Mouse (Mus musculus) limb, embryonic 14.5 days (tissue): ENCODE data around the gene Elmsan1. TPM values are rescaled to one million over a fixed set of nuclear protein-coding genes. Genes with fewer than 3 reads are reported as not detected.
"Not testable (repeated sequence)": the region's sequence is repeated elsewhere in the genome, so short reads cannot be mapped to it uniquely, and the experiment has no call there.

Source experiments
- ATAC-seq: fragments of 200-750 bp; cut with Nextera tagmentation; 2 replicates; pipeline ENCODE4 v1.8.0; 2017; ENCODE audit warnings: low read depth, moderate number of reproducible peaks, moderate TSS enrichment; ENCODE audit not compliant: low FRiP score
- DNase-seq: peaks from one replicate; pipeline ENCODE4 v3.0.0-alpha.2; 2015; ENCODE audit warnings: low spot score
- H3K27ac ChIP-seq: fragments of 300-500 bp; sonication (generic); replicated peaks from 2 replicates; pipeline ENCODE4 v1.5.1; 2014; ENCODE audit warnings: low read depth, mild to moderate bottlenecking, low read length, moderate library complexity, mixed read lengths
- H3K27me3 ChIP-seq: fragments of 300-500 bp; sonication (generic); 2 replicates; pipeline ENCODE4 v1.6.1; 2014; ENCODE audit warnings: low read length, mixed read lengths; ENCODE audit not compliant: control insufficient read depth, insufficient read depth
- H3K36me3 ChIP-seq: fragments of 300-500 bp; sonication (generic); 2 replicates; pipeline ENCODE4 v1.6.1; 2014; ENCODE audit warnings: mild to moderate bottlenecking, low read length, moderate library complexity, mixed read lengths; ENCODE audit not compliant: control insufficient read depth, insufficient read depth
- H3K4me1 ChIP-seq: fragments of 300-500 bp; sonication (generic); 2 replicates; pipeline ENCODE4 v1.6.1; 2014; ENCODE audit warnings: antibody characterized with exemption, low read length, mixed read lengths; ENCODE audit not compliant: control insufficient read depth, insufficient read depth
- H3K4me2 ChIP-seq: fragments of 300-500 bp; sonication (generic); replicated peaks from 2 replicates; pipeline ENCODE4 v1.6.1; 2014; ENCODE audit warnings: low read depth, mild to moderate bottlenecking, low read length, moderate library complexity; ENCODE audit not compliant: severe bottlenecking
- H3K4me3 ChIP-seq: fragments of 300-500 bp; sonication (generic); replicated peaks from 2 replicates; pipeline ENCODE4 v1.5.1; 2014; ENCODE audit warnings: low read length
- H3K9ac ChIP-seq: fragments of 300-500 bp; sonication (generic); 2 replicates; pipeline ENCODE4 v1.6.1; 2014; ENCODE audit warnings: mild to moderate bottlenecking, low read depth, low read length, moderate library complexity; ENCODE audit not compliant: severe bottlenecking
- H3K9me3 ChIP-seq: fragments of 300-500 bp; sonication (generic); 2 replicates; pipeline ENCODE4 v1.6.1; 2016; ENCODE audit warnings: low read length; ENCODE audit not compliant: control insufficient read depth
- POLR2A ChIP-seq: fragments of 200-500 bp; IDR thresholded peaks from 2 replicates; pipeline ENCODE4 v1.8.0; 2012; ENCODE audit warnings: inconsistent platforms, mild to moderate bottlenecking, moderate library complexity, borderline replicate concordance; ENCODE audit not compliant: insufficient read depth, insufficient read length; ENCODE audit errors: extremely low read depth
- WGBS: fragments of 180-500 bp; shearing (Covaris S2); extraction: QIAGEN DNeasy Blood & Tissue Kit; methylation state at CpG from one replicate; pipeline ENCODE4 v1.1.7; 2014; 5-methylcytosine and 5-hydroxymethylcytosine counted together
- polyA plus RNA-seq, 2 experiments: library from polyadenylated mRNA; depleted of rRNA in 1 of 2; stranded (reverse) in 1 of 2; unstranded in 1 of 2; fragments of >200 nt; fragmentation: Nextera tagmentation in 1 of 2; extraction: Ambion mirVana in 1 of 2; gene quantifications; 2 replicates each; pipeline versions ENCODE4 v1.2.1 to v1.2.3; 2012 to 2014

Gene Elmsan1
- polyA plus RNA-seq, 2 experiments = 11.8 to 14.4 TPM

DNA sequence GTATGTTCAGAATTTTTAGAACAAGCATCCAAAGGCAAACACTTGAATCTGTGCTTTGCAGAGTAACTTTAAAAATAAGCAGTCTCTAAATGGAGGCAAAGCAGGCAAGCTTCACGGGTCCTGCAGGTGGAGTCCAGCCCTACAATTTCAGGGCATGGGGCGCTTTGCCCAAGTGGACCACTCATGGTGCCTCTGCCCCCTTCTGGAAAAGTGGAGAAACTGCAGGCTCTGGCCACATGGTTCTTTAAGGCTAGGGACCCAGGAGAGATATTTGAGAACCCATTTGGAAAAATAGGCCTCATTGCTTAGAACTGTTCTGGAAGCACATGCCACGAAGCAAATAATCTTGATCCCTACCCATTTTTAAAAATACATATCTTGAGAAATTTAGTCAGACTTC, 30.5 kb upstream of the Elmsan1 start:
- H3K4me1 ChIP-seq = no peaks in the 10 kb centered on the region
- H3K4me2 ChIP-seq = no peak overlapping the region
- no peak overlapping the region for H3K4me3 ChIP-seq
- WGBS = 3% methylated on average over 3 of the region's 3 CpGs
- no peak for TF ChIP-seq POLR2A
- 0 out of 2 replicates have a peak, but pooled peaks cover 3% of the 10 kb centered on the region for H3K9me3 ChIP-seq
- H3K27me3 ChIP-seq = no peaks in the 10 kb centered on the region
- no peak overlapping the region for H3K9ac ChIP-seq
- ATAC-seq = 0 out of 2 replicates have a peak, but pooled peaks have one; percentile 41
- no peaks in the 10 kb centered on the region for H3K36me3 ChIP-seq
- DNase-seq = peak; percentile 84
- H3K27ac ChIP-seq = no peak overlapping the region

DNA sequence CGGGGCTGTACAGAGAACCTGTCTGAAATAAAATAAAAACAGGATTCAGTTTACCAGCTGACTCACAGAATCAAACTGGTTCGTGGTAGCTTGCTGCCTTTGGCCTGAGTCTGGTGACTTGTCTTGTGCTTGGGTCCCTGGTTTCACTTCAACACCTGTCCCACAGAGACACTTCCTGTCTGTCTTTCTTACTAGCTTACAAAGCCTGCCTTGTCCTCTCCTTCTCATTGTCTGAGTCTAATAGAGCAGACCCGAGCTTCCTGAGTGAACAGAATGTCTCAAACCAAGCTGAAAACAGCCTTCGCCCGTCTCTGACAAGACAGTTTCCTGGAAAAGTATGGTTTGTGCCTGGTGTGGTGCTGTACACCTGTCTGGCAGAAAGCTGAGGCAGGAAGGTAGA, 27.0 kb upstream of the Elmsan1 start:
- no peaks in the 10 kb centered on the region for H3K36me3 ChIP-seq
- H3K9ac ChIP-seq = no peak overlapping the region
- H3K4me1 ChIP-seq = no peaks in the 10 kb centered on the region
- WGBS = 75% methylated on average over 5 of the region's 5 CpGs
- H3K4me3 ChIP-seq = no peak overlapping the region
- H3K27me3 ChIP-seq = no peaks in the 10 kb centered on the region
- DNase-seq = no peak
- no peak overlapping the region for H3K27ac ChIP-seq
- TF ChIP-seq POLR2A = no peak
- no peaks in the 10 kb centered on the region for H3K9me3 ChIP-seq
- no peak for ATAC-seq
- H3K4me2 ChIP-seq = no peak overlapping the region

DNA sequence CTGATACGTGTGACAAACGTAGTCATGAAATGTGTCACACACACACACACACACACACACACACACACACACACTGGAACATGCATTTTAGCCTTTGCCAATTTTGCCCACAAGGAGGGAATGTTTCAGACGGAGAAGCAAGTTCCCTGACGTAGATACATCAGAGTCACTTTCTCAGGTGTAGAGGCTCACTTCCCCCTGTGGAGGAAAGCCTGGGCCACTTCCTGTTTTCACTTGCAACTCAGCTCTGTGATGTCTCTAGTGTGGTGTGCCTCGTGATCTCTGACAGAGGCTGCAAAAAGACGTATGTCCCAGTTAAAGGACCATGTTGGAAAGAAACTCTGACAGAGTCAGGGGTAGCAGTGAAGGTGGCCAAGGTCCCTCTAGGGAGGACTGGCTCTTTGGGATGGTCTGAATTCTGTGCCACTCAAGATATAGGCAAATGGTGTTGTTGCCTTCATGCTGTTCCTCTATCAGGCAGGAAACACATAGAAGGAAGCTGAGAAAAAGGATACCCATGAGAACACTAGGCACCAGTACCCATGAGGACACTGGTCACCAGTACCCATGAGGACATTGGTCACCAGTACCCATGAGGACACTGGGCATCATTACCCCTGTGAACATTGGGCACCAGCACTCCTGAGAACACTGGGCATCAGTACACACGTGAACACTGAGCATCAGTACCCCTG, 24.5 kb upstream of the Elmsan1 start:
- no peak for TF ChIP-seq POLR2A
- Histone ChIP-seq H3K4me3 (no peak overlapping the region), H3K27me3 (no peaks in the 10 kb centered on the region), H3K36me3 (no peaks in the 10 kb centered on the region), H3K27ac (no peak overlapping the region), H3K4me2 (no peak overlapping the region), H3K9ac (no peak overlapping the region), H3K4me1 (no peaks in the 10 kb centered on the region), H3K9me3 (no peaks in the 10 kb centered on the region)
- 76% methylated on average over 7 of the region's 7 CpGs for WGBS
- DNase-seq = no peak
- ATAC-seq = no peak

DNA sequence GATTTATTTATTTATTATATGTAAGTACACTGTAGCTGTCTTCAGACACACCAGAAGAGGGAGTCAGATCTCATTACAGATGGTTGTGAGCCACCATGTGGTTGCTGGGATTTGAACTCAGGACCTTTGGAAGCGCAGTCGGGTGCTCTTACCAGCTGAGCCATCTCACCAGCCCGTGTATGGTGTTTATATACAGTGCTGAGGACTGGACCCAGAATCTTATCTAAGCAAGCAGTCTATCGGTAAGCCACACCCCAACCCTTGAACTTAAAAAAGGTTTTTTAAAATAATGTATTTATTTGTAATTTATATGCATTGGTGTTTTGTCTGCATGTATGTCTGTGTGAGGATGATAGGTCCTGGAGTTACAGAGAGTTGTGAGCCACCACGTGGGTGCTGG, 18.4 kb upstream of the Elmsan1 start:
- not testable (repeated sequence) for H3K36me3 ChIP-seq, ATAC-seq, H3K9me3 ChIP-seq, H3K4me3 ChIP-seq, H3K9ac ChIP-seq, H3K27me3 ChIP-seq, H3K4me2 ChIP-seq, H3K27ac ChIP-seq, H3K4me1 ChIP-seq, DNase-seq
- 93% methylated on average over 5 of the region's 5 CpGs for WGBS

DNA sequence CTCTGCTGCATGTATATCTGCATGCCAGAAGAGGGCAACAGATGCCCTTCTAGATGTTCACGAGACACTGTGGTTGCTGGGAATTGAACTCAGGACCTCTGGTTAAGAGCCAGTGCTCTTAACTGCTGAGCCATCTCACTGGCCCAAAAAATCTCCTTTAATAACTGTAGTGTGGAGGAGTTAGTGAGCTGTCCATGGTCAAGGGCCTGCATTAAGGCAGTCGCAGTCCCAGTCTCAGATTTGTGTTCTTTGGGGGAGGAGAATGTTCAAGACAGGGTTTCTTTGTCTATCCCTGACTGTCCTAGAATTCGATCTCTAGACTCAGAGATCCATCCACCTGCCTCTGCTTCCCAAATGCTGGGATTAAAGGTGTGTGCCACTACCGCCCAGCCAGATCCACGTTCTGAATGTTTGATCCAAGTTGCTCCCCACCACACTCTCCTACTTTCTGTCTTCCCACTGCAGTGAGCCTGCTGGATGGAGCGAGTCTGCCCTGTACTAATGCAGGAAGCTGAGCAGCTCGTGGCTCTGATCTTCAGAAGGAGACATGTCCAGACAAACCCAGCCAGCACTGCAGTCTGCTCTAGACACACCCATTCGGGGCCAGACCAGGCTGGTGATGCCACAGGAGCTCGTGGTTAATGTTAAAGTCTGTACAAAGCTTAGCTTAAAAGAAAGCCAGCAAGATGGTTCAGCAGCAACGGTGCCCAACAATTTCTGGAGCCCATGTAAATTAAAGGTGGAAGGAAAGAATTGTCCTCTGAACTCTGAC, 17.5 kb upstream of the Elmsan1 start:
- DNase-seq (no peak), ATAC-seq (no peak)
- Histone ChIP-seq H3K27ac (no peak overlapping the region), H3K9me3 (no peaks in the 10 kb centered on the region), H3K4me2 (no peak overlapping the region), H3K4me3 (no peak overlapping the region), H3K4me1 (no peaks in the 10 kb centered on the region), H3K36me3 (no peaks in the 10 kb centered on the region), H3K27me3 (no peaks in the 10 kb centered on the region), H3K9ac (no peak overlapping the region)
- WGBS = 70% methylated on average over 10 of the region's 10 CpGs
- no peak for TF ChIP-seq POLR2A
